In genomic region chr15:99502311-99502831, GRCm38 (mm10) we compare ENCODE assay signal across 8 mouse cellular contexts. TPM values are rescaled to one million over a fixed set of nuclear protein-coding genes. Genes with fewer than 3 reads are reported as not detected.
A peak's percentile ranks its signal among the peaks of the same experiment; 100 is the strongest.
DNase-seq lines count a peak whose midpoint lies in the region; ATAC-seq and TF ChIP-seq lines count a peak whose summit lies in the region.

No protein-coding gene starts in this region.

- no peak overlapping the region for H3K9ac ChIP-seq in intestine, embryonic 14.5 days (ENCODE audit: low read length)
- no peak overlapping the region for H3K9ac ChIP-seq in intestine, postnatal 0 days (ENCODE audit: low read depth, low read length)
- no peak overlapping the region for H3K9ac ChIP-seq in embryonic facial prominence, embryonic 15.5 days
- H3K9ac ChIP-seq in intestine, embryonic 16.5 days (ENCODE audit: low read depth, low read length) = 0 out of 2 replicates have a peak overlapping the region, but pooled peaks have one; percentile 3
- H3K9ac ChIP-seq in midbrain, embryonic 13.5 days (replicated peaks) = peak overlapping the region; percentile 39; the same call in 1 of the 2 replicates

- no peak for ATAC-seq in intestine, embryonic 14.5 days (replicated peaks; ENCODE audit: low FRiP score, low TSS enrichment, low read depth)
- ATAC-seq in intestine, postnatal 0 days = no peak
- no peak for ATAC-seq in embryonic facial prominence, embryonic 15.5 days (ENCODE audit: insufficient number of reproducible peaks, low FRiP score, low TSS enrichment, low read depth)
- ATAC-seq in intestine, embryonic 16.5 days = no peak
- peak; percentile 32; the same call in 1 of the 2 replicates for ATAC-seq in midbrain, embryonic 13.5 days
- no peak for ATAC-seq in megakaryocyte, adult 5-6 weeks (ENCODE audit: poor library complexity, severe bottlenecking)

- H3K27ac ChIP-seq in intestine, embryonic 14.5 days (ENCODE audit: low read depth) = peak overlapping the region; percentile 35
- H3K27ac ChIP-seq in intestine, postnatal 0 days (ENCODE audit: low read depth, low read length) = no peak overlapping the region
- H3K27ac ChIP-seq in embryonic facial prominence, embryonic 15.5 days (replicated peaks) = peak overlapping the region; percentile 69
- H3K27ac ChIP-seq in intestine, embryonic 16.5 days (ENCODE audit: low read length) = peak overlapping the region; percentile 66
- peak overlapping the region; percentile 40; the same call in 1 of the 2 replicates for H3K27ac ChIP-seq in midbrain, embryonic 13.5 days

- H3K4me2 ChIP-seq in intestine, embryonic 14.5 days (ENCODE audit: low read length) = no peak overlapping the region
- no peak overlapping the region for H3K4me2 ChIP-seq in intestine, postnatal 0 days (replicated peaks; ENCODE audit: low read depth)
- no peak overlapping the region for H3K4me2 ChIP-seq in embryonic facial prominence, embryonic 15.5 days (replicated peaks)
- no peak overlapping the region for H3K4me2 ChIP-seq in intestine, embryonic 16.5 days (ENCODE audit: low read depth, low read length)
- H3K4me2 ChIP-seq in midbrain, embryonic 13.5 days (replicated peaks) = no peak overlapping the region

- no peak overlapping the region for H3K4me3 ChIP-seq in intestine, embryonic 14.5 days (ENCODE audit: low read depth, low read length)
- no peak overlapping the region for H3K4me3 ChIP-seq in intestine, postnatal 0 days (ENCODE audit: low read depth, low read length)
- no peak overlapping the region for H3K4me3 ChIP-seq in embryonic facial prominence, embryonic 15.5 days (replicated peaks)
- H3K4me3 ChIP-seq in intestine, embryonic 16.5 days (ENCODE audit: low read length) = no peak overlapping the region
- H3K4me3 ChIP-seq in midbrain, embryonic 13.5 days (replicated peaks) = no peak overlapping the region

- peak; percentile 64 for DNase-seq in intestine, embryonic 14.5 days (ENCODE audit: low spot score)
- no peak for DNase-seq in frontal cortex, adult 2 months (ENCODE audit: extremely low spot score in 1 of 2, low spot score in 1 of 2)
- no peak for DNase-seq in heart, postnatal 10 days

- intact Hi-C loops in heart, postnatal 10 days (cut with DNase I) = no loop called here

- H3K27me3 ChIP-seq in intestine, embryonic 14.5 days (replicated peaks; ENCODE audit: control insufficient read depth, insufficient read depth, low read length) = no peaks in the 10 kb centered on the region
- H3K27me3 ChIP-seq in intestine, postnatal 0 days (replicated peaks; ENCODE audit: control insufficient read depth, insufficient read depth, low read length) = no peaks in the 10 kb centered on the region
- H3K27me3 ChIP-seq in embryonic facial prominence, embryonic 15.5 days = peaks cover 20% of the 10 kb centered on the region
- no peaks in the 10 kb centered on the region for H3K27me3 ChIP-seq in intestine, embryonic 16.5 days (replicated peaks; ENCODE audit: control insufficient read depth, insufficient read depth, low read length)
- peaks cover 3% of the 10 kb centered on the region; the same call in 1 of the 2 replicates for H3K27me3 ChIP-seq in midbrain, embryonic 13.5 days

- TF ChIP-seq CTCF in intestine, postnatal 0 days (IDR thresholded peaks at IDR 0.05; ENCODE audit: low read depth) = no peak

- 28% methylated on average over 12 of the region's 12 CpGs for WGBS in intestine, embryonic 14.5 days
- 36% methylated on average over 12 of the region's 12 CpGs for WGBS in intestine, postnatal 0 days
- WGBS in embryonic facial prominence, embryonic 15.5 days = 32% methylated on average over 12 of the region's 12 CpGs
- 30% methylated on average over 12 of the region's 12 CpGs for WGBS in intestine, embryonic 16.5 days
- WGBS in midbrain, embryonic 13.5 days = 53% methylated on average over 12 of the region's 12 CpGs

- no peaks in the 10 kb centered on the region for H3K9me3 ChIP-seq in intestine, embryonic 14.5 days (ENCODE audit: control insufficient read depth, low read length)
- no peaks in the 10 kb centered on the region for H3K9me3 ChIP-seq in intestine, postnatal 0 days (ENCODE audit: control insufficient read depth)
- no peaks in the 10 kb centered on the region for H3K9me3 ChIP-seq in embryonic facial prominence, embryonic 15.5 days (replicated peaks)
- H3K9me3 ChIP-seq in intestine, embryonic 16.5 days (ENCODE audit: control insufficient read depth, low read length) = no peaks in the 10 kb centered on the region
- H3K9me3 ChIP-seq in midbrain, embryonic 13.5 days = no peaks in the 10 kb centered on the region

- no peaks in the 10 kb centered on the region for H3K36me3 ChIP-seq in intestine, embryonic 14.5 days (ENCODE audit: control insufficient read depth, insufficient read depth, low read length)
- no peaks in the 10 kb centered on the region for H3K36me3 ChIP-seq in intestine, postnatal 0 days (ENCODE audit: control insufficient read depth, insufficient read depth)
- no peaks in the 10 kb centered on the region for H3K36me3 ChIP-seq in embryonic facial prominence, embryonic 15.5 days
- no peaks in the 10 kb centered on the region for H3K36me3 ChIP-seq in intestine, embryonic 16.5 days (ENCODE audit: control insufficient read depth, insufficient read depth, low read length)
- H3K36me3 ChIP-seq in midbrain, embryonic 13.5 days = no peaks in the 10 kb centered on the region

- peaks cover 27% of the 10 kb centered on the region for H3K4me1 ChIP-seq in intestine, embryonic 14.5 days (replicated peaks; ENCODE audit: control insufficient read depth, insufficient read depth, low read length)
- H3K4me1 ChIP-seq in intestine, postnatal 0 days (replicated peaks; ENCODE audit: control insufficient read depth, insufficient read depth, low read length) = no peaks in the 10 kb centered on the region
- H3K4me1 ChIP-seq in embryonic facial prominence, embryonic 15.5 days = peaks cover 49% of the 10 kb centered on the region
- peaks cover 27% of the 10 kb centered on the region for H3K4me1 ChIP-seq in intestine, embryonic 16.5 days (ENCODE audit: control insufficient read depth, insufficient read depth, low read length)
- H3K4me1 ChIP-seq in midbrain, embryonic 13.5 days (replicated peaks) = peaks cover 24% of the 10 kb centered on the region

RNA-seq across cellular contexts. Expression of gene Faim2, which starts 25.6 kb away (rescaled TPM):
- polyA plus RNA-seq in intestine, embryonic 14.5 days (2014; fragmentation: Nextera tagmentation; extraction: Ambion mirVana) = 0.41 and 0.42 TPM in 2 replicates
- polyA plus RNA-seq in intestine, postnatal 0 days (2015; fragmentation: Nextera tagmentation; extraction: Ambion mirVana) = 1.5 and 1.6 TPM in 2 replicates
- polyA plus RNA-seq in embryonic facial prominence, embryonic 15.5 days (2015; fragmentation: Nextera tagmentation; extraction: Ambion mirVana) = 3.3 and 7.3 TPM in 2 replicates
- polyA plus RNA-seq in intestine, embryonic 16.5 days (2015; fragmentation: Nextera tagmentation; extraction: Ambion mirVana) = 0.91 and 1.1 TPM in 2 replicates
- polyA plus RNA-seq in midbrain, embryonic 13.5 days (2015; fragmentation: Nextera tagmentation; extraction: Ambion mirVana) = 9.5 and 12.1 TPM in 2 replicates
- total RNA-seq in megakaryocyte, adult 5-6 weeks (2015) = 0.04 TPM in 1 of 2 replicates, not detected in the other
- 0.49 TPM in 1 of 2 replicates, not detected in the other for total RNA-seq in megakaryocyte, adult 5-6 weeks (2017)
- polyA plus RNA-seq in frontal cortex, adult 2 months (2012; rRNA removed) = 161 and 168 TPM in 2 replicates
- total RNA-seq in heart, postnatal 10 days (2021) = under 1 TPM; 0.10 to 0.32 TPM

RNA-seq across cellular contexts. Expression of gene Bcdin3d, which starts 27.8 kb away (rescaled TPM):
- polyA plus RNA-seq in intestine, embryonic 14.5 days (2014; fragmentation: Nextera tagmentation; extraction: Ambion mirVana) = 12.4 and 13.7 TPM in 2 replicates
- polyA plus RNA-seq in intestine, postnatal 0 days (2015; fragmentation: Nextera tagmentation; extraction: Ambion mirVana) = 12.6 and 13.2 TPM in 2 replicates
- polyA plus RNA-seq in embryonic facial prominence, embryonic 15.5 days (2015; fragmentation: Nextera tagmentation; extraction: Ambion mirVana) = 13.1 and 13.4 TPM in 2 replicates
- 14.3 and 16.2 TPM in 2 replicates for polyA plus RNA-seq in intestine, embryonic 16.5 days (2015; fragmentation: Nextera tagmentation; extraction: Ambion mirVana)
- 26.5 and 26.9 TPM in 2 replicates for polyA plus RNA-seq in midbrain, embryonic 13.5 days (2015; fragmentation: Nextera tagmentation; extraction: Ambion mirVana)
- total RNA-seq in megakaryocyte, adult 5-6 weeks (2015) = 8.2 and 9.8 TPM in 2 replicates
- total RNA-seq in megakaryocyte, adult 5-6 weeks (2017) = 3.6 and 4.6 TPM in 2 replicates
- 5.7 and 6.8 TPM in 2 replicates for polyA plus RNA-seq in frontal cortex, adult 2 months (2012; rRNA removed)
- total RNA-seq in heart, postnatal 10 days (2021) = 1 to 10 TPM; 3.9 to 7.3 TPM

RNA-seq across cellular contexts. Expression of gene Nckap5l, which starts 44.8 kb away (rescaled TPM):
- polyA plus RNA-seq in intestine, embryonic 14.5 days (2014; fragmentation: Nextera tagmentation; extraction: Ambion mirVana) = 8.9 and 9.3 TPM in 2 replicates
- polyA plus RNA-seq in intestine, postnatal 0 days (2015; fragmentation: Nextera tagmentation; extraction: Ambion mirVana) = 1.8 and 2.1 TPM in 2 replicates
- polyA plus RNA-seq in embryonic facial prominence, embryonic 15.5 days (2015; fragmentation: Nextera tagmentation; extraction: Ambion mirVana) = 11.7 and 14.9 TPM in 2 replicates
- 5.8 and 6.5 TPM in 2 replicates for polyA plus RNA-seq in intestine, embryonic 16.5 days (2015; fragmentation: Nextera tagmentation; extraction: Ambion mirVana)
- polyA plus RNA-seq in midbrain, embryonic 13.5 days (2015; fragmentation: Nextera tagmentation; extraction: Ambion mirVana) = 12.2 and 15.6 TPM in 2 replicates
- total RNA-seq in megakaryocyte, adult 5-6 weeks (2015) = 0.84 and 4.0 TPM in 2 replicates
- total RNA-seq in megakaryocyte, adult 5-6 weeks (2017) = 0.73 TPM in 1 of 2 replicates, not detected in the other
- 14.4 and 14.6 TPM in 2 replicates for polyA plus RNA-seq in frontal cortex, adult 2 months (2012; rRNA removed)
- 10 to 100 TPM; 17.4 to 25.5 TPM for total RNA-seq in heart, postnatal 10 days (2021)

Comparison
In these comparisons a context has a peak if more than half of its experiments do, and no peak if none do; other contexts are left out.
1. H3K9ac ChIP-seq: peak in intestine, embryonic 16.5 days (single experiment) and midbrain, embryonic 13.5 days (single experiment); none in intestine, embryonic 14.5 days (single experiment), intestine, postnatal 0 days (single experiment) and embryonic facial prominence, embryonic 15.5 days (single experiment).
2. RNA of gene Faim2, which starts 25.6 kb away (polyA plus RNA-seq): 161 to 168 TPM in frontal cortex, adult 2 months; 9.5 to 12.1 TPM in midbrain, embryonic 13.5 days, 3.3 to 7.3 TPM in embryonic facial prominence, embryonic 15.5 days, 1.5 to 1.6 TPM in intestine, postnatal 0 days, 0.91 to 1.1 TPM in intestine, embryonic 16.5 days and 0.41 to 0.42 TPM in intestine, embryonic 14.5 days; every median in the first group is over 10 times any median in the second.